Mouse (Mus musculus) T-cell, adult 66 days (primary cell): ENCODE data around the gene Olfr1105. TPM values are rescaled to one million over a fixed set of nuclear protein-coding genes. Genes with fewer than 3 reads are reported as not detected.

ENCODE experiments used
- total RNA-seq, 2 experiments: library from RNA; stranded (reverse); gene quantifications; 3 replicates in 1 of 2; 4 replicates in 1 of 2; pipeline ENCODE4 v1.2.4; 2023

Gene Olfr1105
- not detected for total RNA-seq

GRCm38 (mm10) chr2:87036431-87036830 is at the start of gene Olfr1105:
Gene Olfr1105 (minus strand): TSS chr2:87036531.

GRCm38 (mm10) chr2:87075717-87076116 is 39.4 kb upstream of the Olfr1105 start, which contains the start of gene Olfr1107:
Gene Olfr1107 (minus strand): TSS chr2:87075817.

GRCm38 (mm10) chr2:87052173-87052572 is 15.8 kb upstream of the Olfr1105 start, which contains the start of gene Olfr1106:
Gene Olfr1106 (minus strand): TSS chr2:87052273.

DNA sequence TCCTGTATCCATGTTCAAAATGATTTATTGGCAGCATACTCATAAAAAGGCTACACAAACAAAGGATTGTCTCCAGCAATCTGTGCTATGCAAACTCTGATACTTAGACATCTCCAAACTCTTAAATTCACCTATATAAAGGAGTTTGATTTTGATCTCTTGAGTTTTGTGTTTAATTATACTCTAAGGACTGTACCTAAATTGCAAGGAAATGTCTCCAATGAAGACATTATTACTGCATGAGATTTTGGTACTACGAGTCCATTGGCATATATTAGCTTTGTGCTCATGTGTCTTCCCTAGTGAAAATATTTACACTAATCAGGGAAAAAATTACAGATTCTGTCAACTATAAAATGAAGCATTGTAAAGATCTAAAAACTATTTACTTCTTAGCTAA is 9.4 kb downstream of the Olfr1105 start, which contains the start of gene Olfr1104:
TSS of gene Olfr1104 (minus strand) at position 101 of the 400 bp plus-strand sequence.

DNA sequence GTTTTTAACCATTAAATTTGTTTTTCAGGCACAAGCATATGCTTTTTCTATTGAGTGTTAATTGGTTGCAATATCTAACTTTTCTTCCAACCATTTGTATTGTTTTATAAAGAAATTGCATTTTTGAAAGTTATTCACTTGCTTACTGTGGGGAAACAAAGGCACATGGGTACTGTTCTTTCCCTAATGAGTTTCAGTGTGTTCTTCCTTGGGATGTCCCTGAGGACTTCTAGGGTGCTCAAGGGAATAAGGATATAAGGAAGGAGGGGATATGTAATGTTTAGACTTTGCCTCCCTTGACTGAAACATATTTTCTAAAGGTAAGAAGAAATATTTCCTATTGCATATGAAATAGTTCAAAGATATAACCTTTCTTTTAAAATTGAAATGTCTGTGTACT is 38.2 kb downstream of the Olfr1105 start, which contains the start of gene Olfr1102:
TSS of gene Olfr1102 (plus strand) at position 301 of the 400 bp plus-strand sequence.

DNA sequence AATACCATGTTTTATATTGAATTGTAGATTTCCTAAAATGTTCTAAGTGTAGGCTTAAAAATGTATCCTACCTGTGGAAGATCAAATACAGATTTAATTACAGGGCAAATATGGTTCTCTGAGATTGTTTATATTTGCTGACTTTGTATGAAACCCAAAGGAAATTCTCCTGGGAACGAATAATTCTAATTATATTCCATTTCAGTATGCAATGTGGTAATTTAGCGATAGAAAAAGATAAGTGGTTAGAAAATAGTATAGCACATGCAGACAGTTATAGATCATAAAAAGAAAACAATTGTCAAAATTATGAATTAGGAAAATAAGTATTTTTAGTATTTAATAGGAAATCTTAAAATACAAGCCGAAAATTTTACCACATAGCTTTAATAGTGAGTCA is 45.2 kb downstream of the Olfr1105 start, which contains the start of gene Olfr1101:
TSS of gene Olfr1101 (minus strand) at position 101 of the 400 bp plus-strand sequence.

Other genes with a start within 250 kb of the Olfr1105 start
- gene Olfr141, start 226.5 kb downstream of the Olfr1105 start, total RNA-seq = not detected
- not detected for gene Olfr1094, start 211.9 kb downstream of the Olfr1105 start, total RNA-seq
- gene Olfr1095, start 184.8 kb downstream of the Olfr1105 start, total RNA-seq = not detected
- gene Gm13723, start 161.7 kb downstream of the Olfr1105 start, total RNA-seq = not detected
- not detected for gene Olfr1097, start 144.3 kb downstream of the Olfr1105 start, total RNA-seq
- not detected for gene Olfr1098, start 112.0 kb downstream of the Olfr1105 start, total RNA-seq
- not detected for gene Olfr1099, start 75.8 kb downstream of the Olfr1105 start, total RNA-seq
- gene Olfr1100, start 56.6 kb downstream of the Olfr1105 start, total RNA-seq = not detected
- gene Olfr1101, start 45.3 kb downstream of the Olfr1105 start, total RNA-seq = not detected
- gene Olfr1102, start 38.1 kb downstream of the Olfr1105 start, total RNA-seq = not detected
- not detected for gene Olfr1104, start 9.5 kb downstream of the Olfr1105 start, total RNA-seq
- not detected for gene Olfr1106, start 15.7 kb upstream of the Olfr1105 start, total RNA-seq
- not detected for gene Olfr1107, start 39.3 kb upstream of the Olfr1105 start, total RNA-seq
- not detected for gene Olfr1109, start 59.5 kb upstream of the Olfr1105 start, total RNA-seq
- not detected for gene Olfr259, start 78.0 kb upstream of the Olfr1105 start, total RNA-seq
- not detected for gene Olfr1110, start 103.8 kb upstream of the Olfr1105 start, total RNA-seq
- not detected for gene Olfr1111, start 116.1 kb upstream of the Olfr1105 start, total RNA-seq
- gene Olfr1112, start 151.3 kb upstream of the Olfr1105 start, total RNA-seq = not detected
- not detected for gene Olfr1113, start 172.4 kb upstream of the Olfr1105 start, total RNA-seq
- not detected for gene Olfr1115, start 211.5 kb upstream of the Olfr1105 start, total RNA-seq
- gene Olfr1116, start 231.0 kb upstream of the Olfr1105 start, total RNA-seq = not detected